Mouse (Mus musculus) stomach, postnatal 0 days (tissue): ENCODE measurements around the gene Htr2a.

Experiments used
- CTCF ChIP-seq: IDR thresholded peaks from 2 replicates; pipeline ENCODE4 v1.5.1; 2016; ENCODE audit warnings: antibody characterized with exemption, low read depth, mild to moderate bottlenecking, moderate library complexity
- EP300 ChIP-seq: optimal IDR thresholded peaks from 2 replicates; pipeline ENCODE3; 2016; ENCODE audit warnings: antibody characterized with exemption

GRCm38 (mm10) chr14:74732079-74732783 is 91.6 kb downstream of the Htr2a start, which contains the start of gene Esd:
- TF ChIP-seq CTCF: peak; percentile 57
- TF ChIP-seq EP300: no peak
